Mouse (Mus musculus) hindbrain, embryonic 13.5 days (tissue): Measurements from ENCODE around the gene Kpnb1. TPM values are rescaled to one million over a fixed set of nuclear protein-coding genes. Genes with fewer than 3 reads are reported as not detected.

Experiments
- ATAC-seq: fragments of 200-750 bp; cut with Nextera tagmentation; 2 replicates; pipeline ENCODE4 v1.8.0; 2017; ENCODE audit warnings: moderate TSS enrichment; ENCODE audit not compliant: low FRiP score
- H3K27ac ChIP-seq: fragments of 300-500 bp; sonication (generic); 2 replicates; pipeline ENCODE4 v1.5.1; 2015; ENCODE audit warnings: inconsistent platforms, mild to moderate bottlenecking, moderate library complexity
- H3K27me3 ChIP-seq: fragments of 300-500 bp; sonication (generic); 2 replicates; pipeline ENCODE4 v1.6.1; 2015; ENCODE audit warnings: mild to moderate bottlenecking, inconsistent platforms
- H3K36me3 ChIP-seq: fragments of 300-500 bp; sonication (generic); 2 replicates; pipeline ENCODE4 v1.6.1; 2015; ENCODE audit warnings: mild to moderate bottlenecking, inconsistent platforms
- H3K4me1 ChIP-seq: fragments of 300-500 bp; sonication (generic); replicated peaks from 2 replicates; pipeline ENCODE4 v1.6.1; 2015; ENCODE audit warnings: inconsistent platforms
- H3K4me2 ChIP-seq: fragments of 300-500 bp; sonication (generic); 2 replicates; pipeline ENCODE4 v1.6.1; 2015; ENCODE audit warnings: inconsistent platforms, mild to moderate bottlenecking, moderate library complexity
- H3K4me3 ChIP-seq: fragments of 300-500 bp; sonication (generic); 2 replicates; pipeline ENCODE4 v1.5.1; 2015; ENCODE audit warnings: mild to moderate bottlenecking, inconsistent platforms
- H3K9ac ChIP-seq: fragments of 300-500 bp; sonication (generic); 2 replicates; pipeline ENCODE4 v1.6.1; 2015; ENCODE audit warnings: mild to moderate bottlenecking, inconsistent platforms
- H3K9me3 ChIP-seq: fragments of 300-500 bp; sonication (generic); 2 replicates; pipeline ENCODE4 v1.6.1; 2016; ENCODE audit warnings: inconsistent platforms
- WGBS: fragments of 180-500 bp; shearing (Covaris S2); methylation state at CpG from one replicate; pipeline ENCODE4 v1.1.7; 2015; 5-methylcytosine and 5-hydroxymethylcytosine counted together
- microRNA-seq: library from miRNA; unstranded; fragments of <30 nt; microRNA quantifications from one replicate; pipeline ENCODE4, GENCODE M21; 2016
- polyA plus RNA-seq: library from polyadenylated mRNA; unstranded; fragments of >200 nt; fragmentation: Nextera tagmentation; extraction: Ambion mirVana; gene quantifications from 2 replicates; pipeline ENCODE4 v1.2.1, GENCODE M21; 2015

Gene Kpnb1
- polyA plus RNA-seq, 1 experiment from 2014 or later: 36.7 TPM

DNA sequence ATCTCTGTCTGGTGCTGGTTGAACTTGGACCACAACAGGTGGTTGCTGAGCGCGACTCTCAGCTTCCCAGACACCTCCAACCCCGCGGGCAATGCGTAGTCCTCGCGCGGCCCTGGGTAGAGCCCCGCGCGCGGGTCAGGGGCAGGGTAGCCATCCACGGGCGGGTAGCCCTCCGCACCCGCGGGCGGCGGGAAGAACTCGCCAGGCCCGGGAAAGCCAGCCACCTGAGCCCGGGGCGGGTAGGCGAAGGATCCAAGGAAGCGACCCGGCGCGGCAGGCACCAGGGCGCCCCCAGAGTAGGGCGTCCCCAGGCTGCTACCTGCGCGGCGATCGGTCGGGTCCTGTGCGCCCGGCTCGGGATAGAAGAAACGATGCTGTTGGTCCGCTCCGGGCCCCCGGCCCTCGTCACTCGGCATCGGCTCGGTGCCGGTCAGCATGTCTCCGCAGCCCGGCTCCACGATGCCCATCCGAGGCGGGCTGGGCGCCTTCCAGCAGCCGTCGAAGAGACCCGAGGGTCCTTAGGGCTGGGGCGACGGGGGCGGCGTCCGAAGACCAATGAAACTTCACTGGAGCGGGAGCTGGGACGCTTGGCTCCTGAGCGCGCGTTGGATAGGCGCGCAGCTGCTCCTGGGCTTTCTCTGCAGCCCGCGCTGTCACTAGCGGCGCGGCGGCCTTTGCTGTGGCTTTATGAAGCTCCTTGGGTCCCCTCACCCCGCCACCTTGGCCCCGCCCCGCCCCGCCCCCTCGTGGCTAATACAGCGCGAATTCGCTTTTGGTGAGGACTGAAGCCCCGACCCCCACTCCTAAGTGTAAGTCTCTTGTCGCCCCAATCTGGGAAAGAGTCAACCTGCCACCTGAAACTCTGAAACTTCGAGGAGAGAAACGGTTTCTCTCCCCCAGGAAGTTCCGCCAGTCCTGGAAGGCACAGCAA, 72.7 kb downstream of the Kpnb1 start, which contains the start of gene Tbx21:
TSS of gene Tbx21 (minus strand) at position 661 of the 931 bp plus-strand sequence.
- no peaks in the 10 kb centered on the region for H3K36me3 ChIP-seq
- H3K4me3 ChIP-seq: peak within 1 kb of the TSS; percentile 43
- H3K27ac ChIP-seq: no peak within 1 kb of the TSS
- ATAC-seq: no peak
- H3K27me3 ChIP-seq: peaks cover 80% of the 10 kb centered on the region
- peak within 1 kb of the TSS; percentile 55 for H3K9ac ChIP-seq
- WGBS: under 1% methylated on average over 86 of the region's 87 CpGs
- peak within 1 kb of the TSS; percentile 67 for H3K4me2 ChIP-seq
- peaks cover 18% of the 10 kb centered on the region for H3K4me1 ChIP-seq
- no peaks in the 10 kb centered on the region for H3K9me3 ChIP-seq

DNA sequence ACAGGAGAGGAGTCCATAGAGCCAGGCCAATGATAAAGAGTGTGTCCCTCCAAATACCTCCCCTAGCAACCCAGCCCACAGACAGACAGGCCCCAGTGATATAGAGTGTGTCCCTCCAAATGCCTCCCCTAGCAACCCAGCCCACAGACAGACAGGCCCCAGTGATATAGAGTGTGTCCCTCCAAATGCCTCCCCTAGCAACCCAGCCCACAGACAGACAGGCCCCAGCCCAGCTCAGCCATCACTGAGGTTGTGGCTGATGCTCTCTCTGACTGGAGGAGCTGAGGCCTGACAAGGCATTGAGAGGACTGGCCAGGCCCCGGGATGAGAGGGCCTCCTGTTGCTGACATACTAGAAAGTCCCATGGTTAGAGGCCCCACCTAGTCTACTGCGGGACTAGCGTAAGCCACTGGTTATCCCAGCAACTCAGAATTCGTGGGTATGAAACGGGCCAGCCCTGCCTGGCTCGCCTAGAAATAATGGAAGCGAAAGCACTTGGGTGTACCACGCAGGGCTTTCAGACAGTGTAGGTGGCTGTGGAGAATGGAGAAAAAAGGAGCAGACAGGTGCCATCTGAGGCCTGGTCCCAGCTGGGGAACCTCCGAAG, 75.1 kb downstream of the Kpnb1 start:
- H3K4me1 ChIP-seq: peaks cover 18% of the 10 kb centered on the region
- H3K27ac ChIP-seq: no peak overlapping the region
- H3K4me3 ChIP-seq: no peak overlapping the region
- WGBS: 82% methylated on average over 9 of the region's 9 CpGs
- no peaks in the 10 kb centered on the region for H3K36me3 ChIP-seq
- no peak for ATAC-seq
- H3K9ac ChIP-seq: no peak overlapping the region
- H3K9me3 ChIP-seq: no peaks in the 10 kb centered on the region
- H3K27me3 ChIP-seq: peaks cover 68% of the 10 kb centered on the region
- H3K4me2 ChIP-seq: no peak overlapping the region

Small RNA genes within 50 kb of the gene (microRNA-seq; reads per million reads assigned to microRNA genes)
- gene Mir7235: not detected

Other genes with a start within 250 kb of the Kpnb1 start
- 20.5 and 22.6 TPM in 2 replicates for gene Pnpo, start 243.9 kb downstream of the Kpnb1 start, polyA plus RNA-seq
- 15.9 and 17.2 TPM in 2 replicates for gene Sp2, start 204.9 kb downstream of the Kpnb1 start, polyA plus RNA-seq
- gene Sp6, start 174.5 kb downstream of the Kpnb1 start, polyA plus RNA-seq: 0.10 and 0.29 TPM in 2 replicates
- 14.4 and 15.3 TPM in 2 replicates for gene Scrn2, start 157.9 kb downstream of the Kpnb1 start, polyA plus RNA-seq
- gene Lrrc46, start 146.5 kb downstream of the Kpnb1 start, polyA plus RNA-seq: 3.2 and 5.6 TPM in 2 replicates
- 59.4 and 62.0 TPM in 2 replicates for gene Mrpl10, start 146.3 kb downstream of the Kpnb1 start, polyA plus RNA-seq
- gene Osbpl7, start 137.3 kb downstream of the Kpnb1 start, polyA plus RNA-seq: 9.6 and 10.7 TPM in 2 replicates
- gene Tbx21, start 72.5 kb downstream of the Kpnb1 start, polyA plus RNA-seq: 0.16 and 0.21 TPM in 2 replicates
- 7.3 and 8.2 TPM in 2 replicates for gene Tbkbp1, start 36.4 kb downstream of the Kpnb1 start, polyA plus RNA-seq
- 154 and 156 TPM in 2 replicates for gene Npepps, start 92.8 kb upstream of the Kpnb1 start, polyA plus RNA-seq
- 38.4 and 39.0 TPM in 2 replicates for gene Mrpl45, start 127.8 kb upstream of the Kpnb1 start, polyA plus RNA-seq
- gene Gpr179, start 164.2 kb upstream of the Kpnb1 start, polyA plus RNA-seq: 0.16 and 0.25 TPM in 2 replicates
- gene Socs7, start 174.7 kb upstream of the Kpnb1 start, polyA plus RNA-seq: 8.4 and 9.2 TPM in 2 replicates
- 6.6 and 6.7 TPM in 2 replicates for gene Arhgap23, start 227.7 kb upstream of the Kpnb1 start, polyA plus RNA-seq